Mouse (Mus musculus) heart, postnatal 0 days (tissue): ENCODE measurements at regions not wholly inside any gene's neighbourhood (a gene's known extent, or its start where the extent isn't known, plus 50 kb on each side); places are given as distances from the start of the nearest gene placed in this dataset.

Source experiments
- CTCF ChIP-seq: IDR thresholded peaks from 2 replicates; pipeline ENCODE4 v1.5.1; 2016; ENCODE audit warnings: antibody characterized with exemption, control low read depth, low read depth
- EP300 ChIP-seq: IDR thresholded peaks from 2 replicates; pipeline ENCODE4 v1.6.1; 2016; ENCODE audit warnings: antibody characterized with exemption, low read depth

DNA sequence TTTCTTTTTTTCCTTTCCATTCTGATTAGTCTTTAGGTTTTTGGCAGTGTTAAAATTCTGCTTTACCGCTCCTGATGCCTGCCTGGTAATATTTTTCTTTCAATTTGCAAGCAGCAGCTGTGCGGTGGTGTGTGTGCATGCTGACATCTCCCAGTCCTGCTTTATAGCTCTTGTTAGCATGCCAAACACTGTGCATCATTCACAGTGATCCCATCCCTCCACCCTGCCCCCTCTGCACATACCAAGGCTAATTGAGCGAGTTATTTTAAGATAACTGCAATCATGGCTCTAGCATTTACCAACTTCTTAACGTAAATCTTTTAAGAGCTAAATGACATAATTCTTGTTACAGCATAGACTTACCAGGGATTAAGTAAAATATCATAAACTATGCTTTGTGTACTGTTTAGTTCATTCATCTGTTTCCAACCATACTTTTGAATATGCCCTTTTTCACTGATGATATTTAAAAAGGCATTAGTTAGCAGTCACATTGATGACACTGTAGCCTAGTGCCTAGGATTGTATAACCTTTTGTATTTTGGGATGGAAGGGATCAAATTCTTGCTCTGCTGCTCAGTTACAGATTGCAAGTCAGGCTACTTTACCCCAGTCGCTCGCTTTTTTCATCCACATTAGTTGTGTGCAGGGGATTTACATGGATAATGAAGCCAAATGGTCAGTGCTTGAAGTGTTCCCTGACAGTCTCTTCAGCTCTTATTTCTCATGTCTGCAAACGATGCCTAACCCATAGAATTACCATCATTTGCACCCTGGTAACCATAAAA is 487.0 kb downstream of the Lmo7 start:
- TF ChIP-seq CTCF (no peak), EP300 (no peak)
